Mouse (Mus musculus): ENCODE measurements at regions not wholly inside any gene's neighbourhood (a gene's known extent, or its start where the extent isn't known, plus 50 kb on each side); places are given as distances from the start of the nearest gene placed in this dataset.

- in situ Hi-C loops (cut with MboI, MseI): no loop called here
Measured at GRCm38 (mm10) chr9:61225020-61225652, 147.0 kb upstream of the Tle3 start.

GRCm38 (mm10) chr9:61225882-61226281, 146.3 kb upstream of the Tle3 start:
- in situ Hi-C loops (cut with MboI, MseI): no loop called here

GRCm38 (mm10) chr9:61226596-61227384, 145.4 kb upstream of the Tle3 start:
- in situ Hi-C loops (cut with MboI, MseI): no loop called here

- in situ Hi-C loops (cut with MboI, MseI): no loop called here
Measured at GRCm38 (mm10) chr9:61227492-61228229, 144.5 kb upstream of the Tle3 start.

- in situ Hi-C loops (cut with MboI, MseI): no loop called here
Measured at GRCm38 (mm10) chr9:61228230-61228631, 143.9 kb upstream of the Tle3 start.

GRCm38 (mm10) chr9:61230306-61230705, 141.9 kb upstream of the Tle3 start:
- in situ Hi-C loops (cut with MboI, MseI): no loop called here

GRCm38 (mm10) chr9:61232630-61233029, 139.5 kb upstream of the Tle3 start:
- in situ Hi-C loops (cut with MboI, MseI): no loop called here

- in situ Hi-C loops (cut with MboI, MseI): no loop called here
Measured at GRCm38 (mm10) chr9:61233251-61233650, 138.9 kb upstream of the Tle3 start.

- in situ Hi-C loops (cut with MboI, MseI): no loop called here
Measured at GRCm38 (mm10) chr9:61235653-61236610, 136.2 kb upstream of the Tle3 start.

- in situ Hi-C loops (cut with MboI, MseI): no loop called here
Measured at GRCm38 (mm10) chr9:61238687-61239250, 133.4 kb upstream of the Tle3 start.

- in situ Hi-C loops (cut with MboI, MseI): no loop called here
Measured at GRCm38 (mm10) chr9:61239328-61239727, 132.8 kb upstream of the Tle3 start.

GRCm38 (mm10) chr9:61241442-61241841, 130.7 kb upstream of the Tle3 start:
- in situ Hi-C loops (cut with MboI, MseI): no loop called here

- in situ Hi-C loops (cut with MboI, MseI): no loop called here
Measured at GRCm38 (mm10) chr9:61242167-61242860, 129.9 kb upstream of the Tle3 start.

- in situ Hi-C loops (cut with MboI, MseI): no loop called here
Measured at GRCm38 (mm10) chr9:61243289-61243688, 128.9 kb upstream of the Tle3 start.

GRCm38 (mm10) chr9:61249691-61250425, 122.3 kb upstream of the Tle3 start:
- in situ Hi-C loops (cut with MboI, MseI): no loop called here

- in situ Hi-C loops (cut with MboI, MseI): no loop called here
Measured at GRCm38 (mm10) chr9:61251606-61252005, 120.6 kb upstream of the Tle3 start.

GRCm38 (mm10) chr9:61253761-61254160, 118.4 kb upstream of the Tle3 start:
- in situ Hi-C loops (cut with MboI, MseI): no loop called here

GRCm38 (mm10) chr9:61257488-61257887, 114.7 kb upstream of the Tle3 start:
- in situ Hi-C loops (cut with MboI, MseI): no loop called here

- in situ Hi-C loops (cut with MboI, MseI): no loop called here
Measured at GRCm38 (mm10) chr9:61258100-61258499, 114.1 kb upstream of the Tle3 start.

Data from T-helper 17 cell (primary cell).